Mouse (Mus musculus): ENCODE measurements around the gene Egfr. TPM values are rescaled to one million over a fixed set of nuclear protein-coding genes. Genes with fewer than 3 reads are reported as not detected.

The Egfr gene
- polyA plus RNA-seq, 1 experiment from 2014 or later: 4.6 TPM

- WGBS: 78% methylated on average over 13 of the region's 13 CpGs
- no peak for ATAC-seq (ENCODE audit: low read depth)
Measured at GRCm38 (mm10) chr11:16895441-16896356, 143.7 kb downstream of the Egfr start.

GRCm38 (mm10) chr11:16897681-16898080 lies 145.7 kb downstream of the Egfr start:
- no peak overlapping the region for H3K4me2 ChIP-seq (ENCODE audit: low read depth, low read length)
- no peaks in the 10 kb centered on the region for H3K9me3 ChIP-seq (ENCODE audit: control insufficient read depth, low read length)
- H3K4me3 ChIP-seq (ENCODE audit: low read depth, low read length): no peak overlapping the region
- no peaks in the 10 kb centered on the region for H3K27me3 ChIP-seq (ENCODE audit: control insufficient read depth, insufficient read depth, low read length)
- no peaks in the 10 kb centered on the region for H3K4me1 ChIP-seq (ENCODE audit: control insufficient read depth, insufficient read depth, low read length)
- H3K27ac ChIP-seq (ENCODE audit: low read depth, low read length): no peak overlapping the region
- no peaks in the 10 kb centered on the region for H3K36me3 ChIP-seq (ENCODE audit: control insufficient read depth, insufficient read depth, low read length)
- H3K9ac ChIP-seq (replicated peaks; ENCODE audit: low read depth, low read length): no peak overlapping the region
- no peak for ATAC-seq (ENCODE audit: low read depth)
- WGBS: 87% methylated on average over 2 of the region's 2 CpGs

More at GRCm38 (mm10) chr11:16895441-16896356, 143.7 kb downstream of the Egfr start:
- Histone ChIP-seq H3K9me3 (ENCODE audit: control insufficient read depth, low read length) (no peaks in the 10 kb centered on the region), H3K27ac (ENCODE audit: low read depth, low read length) (no peak overlapping the region), H3K4me2 (ENCODE audit: low read depth, low read length) (no peak overlapping the region), H3K4me1 (ENCODE audit: control insufficient read depth, insufficient read depth, low read length) (no peaks in the 10 kb centered on the region), H3K36me3 (ENCODE audit: control insufficient read depth, insufficient read depth, low read length) (no peaks in the 10 kb centered on the region), H3K27me3 (ENCODE audit: control insufficient read depth, insufficient read depth, low read length) (no peaks in the 10 kb centered on the region), H3K4me3 (ENCODE audit: low read depth, low read length) (no peak overlapping the region), H3K9ac (replicated peaks; ENCODE audit: low read depth, low read length) (no peak overlapping the region)

DNA sequence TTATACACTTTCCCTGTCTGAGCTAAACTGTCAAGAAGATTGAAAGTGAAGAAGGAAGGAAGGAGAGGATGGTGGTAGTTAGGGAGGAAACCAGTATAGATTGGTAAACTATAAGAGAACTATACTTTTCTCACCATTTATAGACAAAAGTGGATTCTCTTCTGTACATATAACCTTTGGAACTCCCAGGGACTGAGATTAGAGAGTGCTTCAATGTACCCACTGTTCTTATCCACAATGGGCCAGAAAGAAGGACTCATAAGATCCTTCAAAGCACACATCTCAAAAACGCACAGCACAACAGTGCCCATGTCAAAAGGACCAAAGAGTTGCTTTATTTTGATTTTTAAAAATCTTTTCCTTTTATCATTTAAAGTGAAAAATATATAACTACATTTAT lies 148.2 kb downstream of the Egfr start:
- Histone ChIP-seq H3K27ac (ENCODE audit: low read depth, low read length) (no peak overlapping the region), H3K4me1 (ENCODE audit: control insufficient read depth, insufficient read depth, low read length) (no peaks in the 10 kb centered on the region)

DNA sequence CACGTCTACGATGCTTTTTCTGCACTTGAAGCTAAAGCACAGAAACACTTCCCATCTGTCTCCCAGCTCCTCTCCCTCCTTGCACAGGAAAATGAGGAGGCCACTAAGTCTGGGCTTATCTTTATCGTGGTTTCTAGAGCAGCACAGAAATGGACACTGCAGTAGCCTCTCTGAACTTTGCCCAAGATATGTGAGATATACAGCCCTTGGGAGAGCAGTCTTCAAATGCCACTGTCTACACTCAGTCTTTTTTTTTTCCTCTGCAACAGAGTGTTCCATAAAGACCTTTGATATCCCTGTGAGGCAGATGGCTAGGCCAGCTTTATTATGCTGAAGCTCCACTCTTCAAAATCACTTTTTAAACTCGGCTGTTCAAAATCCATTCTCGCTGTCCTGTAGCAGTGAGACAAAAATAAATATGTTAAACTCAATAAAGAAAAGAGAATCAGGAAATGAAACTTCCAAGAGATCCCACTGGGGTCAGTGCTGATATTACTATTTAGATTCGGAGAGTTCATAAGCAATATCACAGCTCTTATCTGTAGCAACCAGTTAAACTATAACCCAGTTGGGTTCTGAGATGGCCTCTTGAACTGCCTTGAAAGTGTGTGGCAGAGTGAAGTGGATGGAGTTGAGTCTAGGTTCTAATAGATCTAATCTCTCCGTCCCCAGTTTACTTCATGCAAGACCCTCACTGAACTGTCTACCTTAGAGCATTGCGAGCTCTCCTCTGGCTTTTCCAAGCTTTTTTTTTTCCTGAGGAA lies 148.8 kb downstream of the Egfr start:
- Histone ChIP-seq H3K27me3 (ENCODE audit: control insufficient read depth, insufficient read depth, low read length) (no peaks in the 10 kb centered on the region), H3K9ac (replicated peaks; ENCODE audit: low read depth, low read length) (no peak overlapping the region), H3K27ac (ENCODE audit: low read depth, low read length) (no peak overlapping the region), H3K36me3 (ENCODE audit: control insufficient read depth, insufficient read depth, low read length) (no peaks in the 10 kb centered on the region), H3K4me2 (ENCODE audit: low read depth, low read length) (no peak overlapping the region), H3K4me1 (ENCODE audit: control insufficient read depth, insufficient read depth, low read length) (no peaks in the 10 kb centered on the region), H3K4me3 (ENCODE audit: low read depth, low read length) (no peak overlapping the region), H3K9me3 (ENCODE audit: control insufficient read depth, low read length) (no peaks in the 10 kb centered on the region)
- no peak for ATAC-seq (ENCODE audit: low read depth)
- 91% methylated on average over 8 of the region's 8 CpGs for WGBS

More for the DNA sequence above, 148.2 kb downstream of the Egfr start:
- Histone ChIP-seq H3K4me2 (ENCODE audit: low read depth, low read length) (no peak overlapping the region), H3K36me3 (ENCODE audit: control insufficient read depth, insufficient read depth, low read length) (no peaks in the 10 kb centered on the region), H3K9ac (replicated peaks; ENCODE audit: low read depth, low read length) (no peak overlapping the region), H3K9me3 (ENCODE audit: control insufficient read depth, low read length) (no peaks in the 10 kb centered on the region), H3K4me3 (ENCODE audit: low read depth, low read length) (no peak overlapping the region), H3K27me3 (ENCODE audit: control insufficient read depth, insufficient read depth, low read length) (no peaks in the 10 kb centered on the region)
- no peak for ATAC-seq (ENCODE audit: low read depth)
- WGBS: 85% methylated on average over 1 of the region's 1 CpGs

- no peak for ATAC-seq (ENCODE audit: low read depth)
- H3K4me2 ChIP-seq (ENCODE audit: low read depth, low read length): no peak overlapping the region
- no peaks in the 10 kb centered on the region for H3K4me1 ChIP-seq (ENCODE audit: control insufficient read depth, insufficient read depth, low read length)
Measured at GRCm38 (mm10) chr11:16904302-16905011, 152.5 kb downstream of the Egfr start.

GRCm38 (mm10) chr11:16905012-16905332 lies 153.0 kb downstream of the Egfr start:
- Histone ChIP-seq H3K4me3 (ENCODE audit: low read depth, low read length) (no peak overlapping the region), H3K4me2 (ENCODE audit: low read depth, low read length) (no peak overlapping the region), H3K9ac (replicated peaks; ENCODE audit: low read depth, low read length) (no peak overlapping the region), H3K27ac (ENCODE audit: low read depth, low read length) (no peak overlapping the region), H3K27me3 (ENCODE audit: control insufficient read depth, insufficient read depth, low read length) (no peaks in the 10 kb centered on the region), H3K9me3 (ENCODE audit: control insufficient read depth, low read length) (no peaks in the 10 kb centered on the region), H3K4me1 (ENCODE audit: control insufficient read depth, insufficient read depth, low read length) (no peaks in the 10 kb centered on the region), H3K36me3 (ENCODE audit: control insufficient read depth, insufficient read depth, low read length) (no peaks in the 10 kb centered on the region)
- no peak for ATAC-seq (ENCODE audit: low read depth)
- WGBS: 84% methylated on average over 3 of the region's 3 CpGs

More at GRCm38 (mm10) chr11:16904302-16905011, 152.5 kb downstream of the Egfr start:
- no peak overlapping the region for H3K4me3 ChIP-seq (ENCODE audit: low read depth, low read length)
- H3K9me3 ChIP-seq (ENCODE audit: control insufficient read depth, low read length): no peaks in the 10 kb centered on the region
- no peak overlapping the region for H3K27ac ChIP-seq (ENCODE audit: low read depth, low read length)
- H3K9ac ChIP-seq (replicated peaks; ENCODE audit: low read depth, low read length): no peak overlapping the region
- WGBS: 84% methylated on average over 8 of the region's 8 CpGs
- H3K27me3 ChIP-seq (ENCODE audit: control insufficient read depth, insufficient read depth, low read length): no peaks in the 10 kb centered on the region
- H3K36me3 ChIP-seq (ENCODE audit: control insufficient read depth, insufficient read depth, low read length): no peaks in the 10 kb centered on the region

- no peaks in the 10 kb centered on the region for H3K4me1 ChIP-seq (ENCODE audit: control insufficient read depth, insufficient read depth, low read length)
- no peak overlapping the region for H3K4me2 ChIP-seq (ENCODE audit: low read depth, low read length)
- 95% methylated on average over 2 of the region's 2 CpGs for WGBS
- H3K27ac ChIP-seq (ENCODE audit: low read depth, low read length): no peak overlapping the region
- H3K36me3 ChIP-seq (ENCODE audit: control insufficient read depth, insufficient read depth, low read length): no peaks in the 10 kb centered on the region
- no peak for ATAC-seq (ENCODE audit: low read depth)
- no peaks in the 10 kb centered on the region for H3K27me3 ChIP-seq (ENCODE audit: control insufficient read depth, insufficient read depth, low read length)
- no peak overlapping the region for H3K4me3 ChIP-seq (ENCODE audit: low read depth, low read length)
- H3K9me3 ChIP-seq (ENCODE audit: control insufficient read depth, low read length): no peaks in the 10 kb centered on the region
- no peak overlapping the region for H3K9ac ChIP-seq (replicated peaks; ENCODE audit: low read depth, low read length)
Measured at GRCm38 (mm10) chr11:16906530-16906929, 154.5 kb downstream of the Egfr start.

DNA sequence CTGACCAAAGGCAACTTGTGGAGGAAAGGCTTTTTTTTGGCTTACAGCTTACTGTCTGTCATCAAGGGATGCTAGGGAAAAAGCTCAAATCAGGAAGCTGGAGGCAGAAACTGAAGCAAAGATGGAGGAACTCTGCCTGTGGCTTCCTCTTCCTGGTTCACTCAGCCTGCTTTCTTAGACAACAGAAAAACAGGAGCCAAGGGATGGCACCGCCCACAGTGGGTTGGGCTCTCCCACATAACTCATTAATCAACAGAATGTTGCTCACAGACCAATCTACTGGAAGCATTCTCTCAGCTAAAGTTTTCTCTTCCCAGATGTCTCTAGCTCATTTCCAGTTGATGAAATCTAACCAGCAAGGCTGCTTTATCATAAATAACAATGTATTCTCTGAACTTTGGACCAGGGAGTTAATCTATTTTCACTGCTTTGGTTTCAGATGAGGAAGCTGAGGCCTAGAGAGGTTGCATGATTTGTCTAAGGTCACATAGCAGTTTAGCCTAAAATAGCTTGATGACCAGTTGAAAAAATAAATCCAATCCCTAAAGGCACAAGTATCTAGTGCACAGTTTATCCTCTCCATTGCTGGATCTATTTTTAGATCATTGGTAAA lies 155.6 kb downstream of the Egfr start:
- Histone ChIP-seq H3K4me2 (ENCODE audit: low read depth, low read length) (no peak overlapping the region), H3K9ac (replicated peaks; ENCODE audit: low read depth, low read length) (no peak overlapping the region), H3K27ac (ENCODE audit: low read depth, low read length) (no peak overlapping the region), H3K4me1 (ENCODE audit: control insufficient read depth, insufficient read depth, low read length) (no peaks in the 10 kb centered on the region), H3K27me3 (ENCODE audit: control insufficient read depth, insufficient read depth, low read length) (no peaks in the 10 kb centered on the region), H3K4me3 (ENCODE audit: low read depth, low read length) (no peak overlapping the region), H3K36me3 (ENCODE audit: control insufficient read depth, insufficient read depth, low read length) (no peaks in the 10 kb centered on the region), H3K9me3 (ENCODE audit: control insufficient read depth, low read length) (no peaks in the 10 kb centered on the region)
- 91% methylated on average over 1 of the region's 1 CpGs for WGBS
- ATAC-seq (ENCODE audit: low read depth): no peak
